Mouse (Mus musculus) intestine, embryonic 16.5 days (tissue): ENCODE data around the gene Slc15a3. TPM values are rescaled to one million over a fixed set of nuclear protein-coding genes. Genes with fewer than 3 reads are reported as not detected.

ENCODE experiments used
- ATAC-seq: fragments of 200-750 bp; cut with Nextera tagmentation; 2 replicates; pipeline ENCODE4 v1.8.0; 2017; ENCODE audit warnings: moderate TSS enrichment, moderate library complexity
- H3K27ac ChIP-seq: fragments of 300-500 bp; sonication (generic); 2 replicates; pipeline ENCODE4 v1.5.1; 2014; ENCODE audit warnings: mild to moderate bottlenecking, low read length
- H3K27me3 ChIP-seq: fragments of 300-500 bp; sonication (generic); replicated peaks from 2 replicates; pipeline ENCODE4 v1.6.1; 2014; ENCODE audit warnings: low read length, control low read depth, mixed read lengths; ENCODE audit not compliant: control insufficient read depth, insufficient read depth
- H3K36me3 ChIP-seq: fragments of 300-500 bp; sonication (generic); 2 replicates; pipeline ENCODE4 v1.6.1; 2014; ENCODE audit warnings: low read length, control low read depth; ENCODE audit not compliant: control insufficient read depth, insufficient read depth
- H3K4me1 ChIP-seq: fragments of 300-500 bp; sonication (generic); 2 replicates; pipeline ENCODE4 v1.6.1; 2014; ENCODE audit warnings: low read length, control low read depth, mixed read lengths; ENCODE audit not compliant: control insufficient read depth, insufficient read depth
- H3K4me2 ChIP-seq: fragments of 300-500 bp; sonication (generic); 2 replicates; pipeline ENCODE4 v1.6.1; 2014; ENCODE audit warnings: low read depth, low read length, control low read depth
- H3K4me3 ChIP-seq: fragments of 300-500 bp; sonication (generic); 2 replicates; pipeline ENCODE4 v1.5.1; 2014; ENCODE audit warnings: mild to moderate bottlenecking, low read length
- H3K9ac ChIP-seq: fragments of 300-500 bp; sonication (generic); 2 replicates; pipeline ENCODE4 v1.6.1; 2014; ENCODE audit warnings: low read depth, low read length
- H3K9me3 ChIP-seq: fragments of 300-500 bp; sonication (generic); 2 replicates; pipeline ENCODE4 v1.6.1; 2016; ENCODE audit warnings: low read length, control low read depth; ENCODE audit not compliant: control insufficient read depth
- WGBS: fragments of 180-500 bp; shearing (Covaris S2); extraction: QIAGEN DNeasy Blood & Tissue Kit; methylation state at CpG from one replicate; pipeline ENCODE4 v1.1.7; 2014; 5-methylcytosine and 5-hydroxymethylcytosine counted together
- polyA plus RNA-seq: library from polyadenylated mRNA; unstranded; fragments of >200 nt; fragmentation: Nextera tagmentation; extraction: Ambion mirVana; gene quantifications from 2 replicates; pipeline ENCODE4 v1.2.1, GENCODE M21; 2015

Slc15a3 gene
- polyA plus RNA-seq, 1 experiment from 2014 or later = 0.56 TPM

- Histone ChIP-seq H3K4me1 (no peaks in the 10 kb centered on the region), H3K27ac (no peak overlapping the region), H3K9ac (no peak overlapping the region), H3K9me3 (no peaks in the 10 kb centered on the region), H3K36me3 (no peaks in the 10 kb centered on the region), H3K27me3 (no peaks in the 10 kb centered on the region), H3K4me2 (no peak overlapping the region), H3K4me3 (no peak overlapping the region)
- 74% methylated on average over 3 of the region's 3 CpGs for WGBS
- no peak for ATAC-seq
Observed at GRCm38 (mm10) chr19:10833611-10834010, 5.9 kb upstream of the Slc15a3 start.

GRCm38 (mm10) chr19:10835671-10836070, 3.9 kb upstream of the Slc15a3 start:
- ATAC-seq = no peak
- H3K27ac ChIP-seq = no peak overlapping the region
- H3K27me3 ChIP-seq = no peaks in the 10 kb centered on the region
- H3K4me2 ChIP-seq = no peak overlapping the region
- 37% methylated on average over 3 of the region's 3 CpGs for WGBS
- no peak overlapping the region for H3K9ac ChIP-seq
- H3K9me3 ChIP-seq = no peaks in the 10 kb centered on the region
- H3K4me1 ChIP-seq = no peaks in the 10 kb centered on the region
- H3K36me3 ChIP-seq = no peaks in the 10 kb centered on the region
- no peak overlapping the region for H3K4me3 ChIP-seq

GRCm38 (mm10) chr19:10841721-10842626, 2.4 kb downstream of the Slc15a3 start:
- Histone ChIP-seq H3K4me2 (no peak overlapping the region), H3K36me3 (no peaks in the 10 kb centered on the region), H3K4me1 (no peaks in the 10 kb centered on the region), H3K9ac (no peak overlapping the region), H3K9me3 (no peaks in the 10 kb centered on the region), H3K27me3 (no peaks in the 10 kb centered on the region; the same call in 1 of the 2 replicates), H3K4me3 (no peak overlapping the region), H3K27ac (no peak overlapping the region)
- no peak; the same call in 1 of the 2 replicates for ATAC-seq
- 60% methylated on average over 16 of the region's 16 CpGs for whole genome bisulfite sequencing

- Histone ChIP-seq H3K4me1 (no peaks in the 10 kb centered on the region), H3K4me2 (no peak overlapping the region), H3K27ac (no peak overlapping the region), H3K4me3 (peak overlapping the region; percentile 1; the same call in 1 of the 2 replicates), H3K27me3 (no peaks in the 10 kb centered on the region; the same call in 1 of the 2 replicates), H3K9me3 (no peaks in the 10 kb centered on the region), H3K9ac (no peak overlapping the region), H3K36me3 (no peaks in the 10 kb centered on the region)
- 44% methylated on average over 24 of the region's 24 CpGs for WGBS
- ATAC-seq = no peak
Observed at GRCm38 (mm10) chr19:10842914-10843313, 3.4 kb downstream of the Slc15a3 start.

- Histone ChIP-seq H3K9ac (no peak overlapping the region), H3K4me3 (no peak overlapping the region), H3K36me3 (no peaks in the 10 kb centered on the region), H3K27ac (no peak overlapping the region), H3K4me2 (no peak overlapping the region), H3K9me3 (no peaks in the 10 kb centered on the region), H3K4me1 (no peaks in the 10 kb centered on the region), H3K27me3 (no peaks in the 10 kb centered on the region; the same call in 1 of the 2 replicates)
- no peak for ATAC-seq
- WGBS = 84% methylated on average over 5 of the region's 5 CpGs
Observed at GRCm38 (mm10) chr19:10844206-10844605, 4.7 kb downstream of the Slc15a3 start.

GRCm38 (mm10) chr19:10845454-10845853, 5.9 kb downstream of the Slc15a3 start:
- Histone ChIP-seq H3K27ac (no peak overlapping the region), H3K9me3 (no peaks in the 10 kb centered on the region), H3K9ac (no peak overlapping the region), H3K36me3 (no peaks in the 10 kb centered on the region), H3K27me3 (no peaks in the 10 kb centered on the region; the same call in 1 of the 2 replicates), H3K4me2 (no peak overlapping the region), H3K4me3 (no peak overlapping the region), H3K4me1 (no peaks in the 10 kb centered on the region)
- ATAC-seq = no peak
- WGBS = 80% methylated on average over 3 of the region's 3 CpGs

GRCm38 (mm10) chr19:10846150-10846549, 6.6 kb downstream of the Slc15a3 start:
- no peaks in the 10 kb centered on the region for H3K36me3 ChIP-seq
- 69% methylated on average over 7 of the region's 7 CpGs for WGBS
- no peak overlapping the region for H3K9ac ChIP-seq

GRCm38 (mm10) chr19:10847311-10848087, 8.0 kb downstream of the Slc15a3 start:
- Histone ChIP-seq H3K36me3 (no peaks in the 10 kb centered on the region), H3K27me3 (no peaks in the 10 kb centered on the region), H3K27ac (no peak overlapping the region), H3K9ac (no peak overlapping the region), H3K4me2 (no peak overlapping the region), H3K9me3 (no peaks in the 10 kb centered on the region), H3K4me3 (no peak overlapping the region), H3K4me1 (no peaks in the 10 kb centered on the region)
- WGBS = 54% methylated on average over 3 of the region's 3 CpGs
- ATAC-seq = no peak

More at GRCm38 (mm10) chr19:10846150-10846549, 6.6 kb downstream of the Slc15a3 start:
- no peaks in the 10 kb centered on the region for H3K4me1 ChIP-seq
- ATAC-seq = no peak
- no peak overlapping the region for H3K4me3 ChIP-seq
- H3K27ac ChIP-seq = no peak overlapping the region
- H3K27me3 ChIP-seq = no peaks in the 10 kb centered on the region; the same call in 1 of the 2 replicates
- H3K9me3 ChIP-seq = no peaks in the 10 kb centered on the region
- no peak overlapping the region for H3K4me2 ChIP-seq

GRCm38 (mm10) chr19:10855422-10855821, 15.9 kb downstream of the Slc15a3 start:
- no peaks in the 10 kb centered on the region for H3K4me1 ChIP-seq
- ATAC-seq = no peak
- H3K27ac ChIP-seq = no peak overlapping the region
- 81% methylated on average over 3 of the region's 3 CpGs for WGBS
- H3K36me3 ChIP-seq = 0 out of 2 replicates have a peak, but pooled peaks cover 3% of the 10 kb centered on the region
- H3K9ac ChIP-seq = no peak overlapping the region
- H3K27me3 ChIP-seq = no peaks in the 10 kb centered on the region
- no peak overlapping the region for H3K4me2 ChIP-seq
- H3K9me3 ChIP-seq = no peaks in the 10 kb centered on the region
- H3K4me3 ChIP-seq = no peak overlapping the region
